Mouse (Mus musculus): ENCODE data around the gene Hgf.

GRCm38 (mm10) chr5:16547490-16547889, 5.8 kb upstream of the Hgf start:
- TF ChIP-seq CTCF (IDR thresholded peaks at IDR 0.05; ENCODE audit: borderline replicate concordance, control insufficient read depth, extremely low read depth, insufficient read depth, low read length, poor library complexity) (no peak), POLR2A (IDR thresholded peaks at IDR 0.05; ENCODE audit: control insufficient read depth, extremely low read depth, insufficient read depth, low read length, poor library complexity) (no peak)
